Mouse (Mus musculus): Measurements from ENCODE around the gene Vmn1r116. TPM values are rescaled to one million over a fixed set of nuclear protein-coding genes. Genes with fewer than 3 reads are reported as not detected.

Gene Vmn1r116
- polyA plus RNA-seq (2017; shearing (Covaris generic)) = not detected

GRCm38 (mm10) chr7:20871956-20872355 lies at the start of gene Vmn1r116:
Gene Vmn1r116, plus strand, starts transcription at chr7:20872256.

GRCm38 (mm10) chr7:20844885-20845284 lies 27.2 kb upstream of the Vmn1r116 start, which contains the start of gene Vmn1r115:
Gene Vmn1r115, minus strand, starts transcription at chr7:20844985.

GRCm38 (mm10) chr7:20884021-20884420 lies 12.0 kb downstream of the Vmn1r116 start, which contains the start of gene Vmn1r117:
Gene Vmn1r117, minus strand, starts transcription at chr7:20884121.

GRCm38 (mm10) chr7:20912247-20912646 lies 40.2 kb downstream of the Vmn1r116 start, which contains the start of gene Vmn1r118:
Gene Vmn1r118, minus strand, starts transcription at chr7:20912347.

Other genes with a start within 250 kb of the Vmn1r116 start
- 1.1 TPM for gene Vmn1r107, start 203.3 kb upstream of the Vmn1r116 start, polyA plus RNA-seq (2017; shearing (Covaris generic))
- not detected for gene Vmn1r111, start 169.0 kb upstream of the Vmn1r116 start, polyA plus RNA-seq (2017; shearing (Covaris generic))
- gene Gm10668, start 141.6 kb upstream of the Vmn1r116 start, polyA plus RNA-seq (2017; shearing (Covaris generic)) = not detected
- gene Vmn1r112, start 101.1 kb upstream of the Vmn1r116 start, polyA plus RNA-seq (2017; shearing (Covaris generic)) = not detected
- not detected for gene Vmn1r113, start 85.0 kb upstream of the Vmn1r116 start, polyA plus RNA-seq (2017; shearing (Covaris generic))
- not detected for gene Vmn1r114, start 60.1 kb upstream of the Vmn1r116 start, polyA plus RNA-seq (2017; shearing (Covaris generic))
- not detected for gene Vmn1r115, start 27.3 kb upstream of the Vmn1r116 start, polyA plus RNA-seq (2017; shearing (Covaris generic))
- gene Vmn1r117, start 11.9 kb downstream of the Vmn1r116 start, polyA plus RNA-seq (2017; shearing (Covaris generic)) = not detected
- gene Vmn1r118, start 40.1 kb downstream of the Vmn1r116 start, polyA plus RNA-seq (2017; shearing (Covaris generic)) = not detected
- not detected for gene Vmn1r119, start 140.2 kb downstream of the Vmn1r116 start, polyA plus RNA-seq (2017; shearing (Covaris generic))
- gene Vmn1r120, start 181.5 kb downstream of the Vmn1r116 start, polyA plus RNA-seq (2017; shearing (Covaris generic)) = not detected
- gene Vmn1r121, start 226.3 kb downstream of the Vmn1r116 start, polyA plus RNA-seq (2017; shearing (Covaris generic)) = not detected